Mouse (Mus musculus): ENCODE measurements at regions not wholly inside any gene's neighbourhood (a gene's known extent, or its start where the extent isn't known, plus 50 kb on each side); places are given as distances from the start of the nearest gene placed in this dataset.

- DNase-seq (ENCODE audit: low spot score) = no peak
Observed at GRCm38 (mm10) chr14:25122971-25123535, 335.9 kb upstream of the Zmiz1 start.

- DNase-seq (ENCODE audit: low spot score) = no peak
Observed at GRCm38 (mm10) chr14:25123541-25124337, 335.2 kb upstream of the Zmiz1 start.

- DNase-seq (ENCODE audit: low spot score) = no peak
Observed at GRCm38 (mm10) chr14:25126544-25126943, 332.4 kb upstream of the Zmiz1 start.

- DNase-seq (ENCODE audit: low spot score) = peak; percentile 55
Observed at GRCm38 (mm10) chr14:25127544-25128159, 331.3 kb upstream of the Zmiz1 start.

- no peak for DNase-seq (ENCODE audit: low spot score)
Observed at GRCm38 (mm10) chr14:25128160-25128547, 330.8 kb upstream of the Zmiz1 start.

- DNase-seq (ENCODE audit: low spot score) = no peak
Observed at GRCm38 (mm10) chr14:25135371-25135770, 323.6 kb upstream of the Zmiz1 start.

GRCm38 (mm10) chr14:25137312-25137711 is 321.7 kb upstream of the Zmiz1 start:
- DNase-seq (ENCODE audit: low spot score) = no peak

- no peak for DNase-seq (ENCODE audit: low spot score)
Observed at GRCm38 (mm10) chr14:25138485-25138884, 320.5 kb upstream of the Zmiz1 start.

- DNase-seq (ENCODE audit: low spot score) = no peak
Observed at GRCm38 (mm10) chr14:25141933-25142332, 317.1 kb upstream of the Zmiz1 start.

GRCm38 (mm10) chr14:25143051-25143450 is 315.9 kb upstream of the Zmiz1 start:
- DNase-seq (ENCODE audit: low spot score) = no peak

- no peak for DNase-seq (ENCODE audit: low spot score)
Observed at GRCm38 (mm10) chr14:25147731-25148130, 311.3 kb upstream of the Zmiz1 start.

- DNase-seq (ENCODE audit: low spot score) = no peak
Observed at GRCm38 (mm10) chr14:25150968-25151367, 308.0 kb upstream of the Zmiz1 start.

GRCm38 (mm10) chr14:25151485-25151884 is 307.5 kb upstream of the Zmiz1 start:
- DNase-seq (ENCODE audit: low spot score) = no peak

GRCm38 (mm10) chr14:25153573-25153972 is 305.4 kb upstream of the Zmiz1 start:
- no peak for DNase-seq (ENCODE audit: low spot score)

- DNase-seq (ENCODE audit: low spot score) = no peak
Observed at GRCm38 (mm10) chr14:25154180-25154579, 304.8 kb upstream of the Zmiz1 start.

GRCm38 (mm10) chr14:25155008-25155783 is 303.8 kb upstream of the Zmiz1 start:
- DNase-seq (ENCODE audit: low spot score) = no peak

GRCm38 (mm10) chr14:25156171-25156570 is 302.8 kb upstream of the Zmiz1 start:
- DNase-seq (ENCODE audit: low spot score) = no peak

- DNase-seq (ENCODE audit: low spot score) = no peak
Observed at GRCm38 (mm10) chr14:25161684-25162321, 297.2 kb upstream of the Zmiz1 start.

GRCm38 (mm10) chr14:25166217-25166616 is 292.8 kb upstream of the Zmiz1 start:
- no peak for DNase-seq (ENCODE audit: low spot score)

- no peak for DNase-seq (ENCODE audit: low spot score)
Observed at GRCm38 (mm10) chr14:25167604-25168003, 291.4 kb upstream of the Zmiz1 start.

GRCm38 (mm10) chr14:25168310-25168709 is 290.7 kb upstream of the Zmiz1 start:
- DNase-seq (ENCODE audit: low spot score) = peak; percentile 44

- DNase-seq (ENCODE audit: low spot score) = no peak
Observed at GRCm38 (mm10) chr14:25173281-25173680, 285.7 kb upstream of the Zmiz1 start.

Measured in layer of hippocampus, adult 11-12 months (tissue).